Mouse (Mus musculus): ENCODE measurements around the gene Mymk. TPM values are rescaled to one million over a fixed set of nuclear protein-coding genes. Genes with fewer than 3 reads are reported as not detected.

Gene Mymk
- polyA plus RNA-seq (2014; fragmentation: Nextera tagmentation; extraction: Ambion mirVana): 0.54 TPM in 1 of 2 replicates, not detected in the other

GRCm38 (mm10) chr2:27071978-27072377 is at the start of gene Mymk:
Gene Mymk, minus strand, starts transcription at chr2:27072179.
- ATAC-seq (ENCODE audit: low FRiP score, low TSS enrichment): no peak
- Histone ChIP-seq H3K9ac (ENCODE audit: low read depth, low read length) (no peak within 1 kb of the TSS), H3K27ac (ENCODE audit: low read depth, low read length) (no peak within 1 kb of the TSS), H3K4me3 (ENCODE audit: low read length) (no peak within 1 kb of the TSS), H3K27me3 (ENCODE audit: control insufficient read depth, insufficient read depth, low read length) (no peaks in the 10 kb centered on the region), H3K36me3 (ENCODE audit: control insufficient read depth, insufficient read depth, low read length) (no peaks in the 10 kb centered on the region), H3K9me3 (ENCODE audit: control insufficient read depth, low read length) (no peaks in the 10 kb centered on the region), H3K4me2 (replicated peaks; ENCODE audit: low read depth, low read length) (no peak within 1 kb of the TSS), H3K4me1 (ENCODE audit: control insufficient read depth, insufficient read depth, low read length) (no peaks in the 10 kb centered on the region)
- 79% methylated on average over 2 of the region's 2 CpGs for WGBS

GRCm38 (mm10) chr2:27120241-27120641 is 48.3 kb upstream of the Mymk start:
- no peak overlapping the region for H3K4me3 ChIP-seq (ENCODE audit: low read length)
- no peak for ATAC-seq (ENCODE audit: low FRiP score, low TSS enrichment)
- H3K9me3 ChIP-seq (ENCODE audit: control insufficient read depth, low read length): no peaks in the 10 kb centered on the region
- no peaks in the 10 kb centered on the region for H3K36me3 ChIP-seq (ENCODE audit: control insufficient read depth, insufficient read depth, low read length)
- H3K27me3 ChIP-seq (ENCODE audit: control insufficient read depth, insufficient read depth, low read length): no peaks in the 10 kb centered on the region
- no peak overlapping the region for H3K27ac ChIP-seq (ENCODE audit: low read depth, low read length)
- H3K4me1 ChIP-seq (ENCODE audit: control insufficient read depth, insufficient read depth, low read length): no peaks in the 10 kb centered on the region; the same call in 1 of the 2 replicates
- no peak overlapping the region for H3K9ac ChIP-seq (ENCODE audit: low read depth, low read length)
- H3K4me2 ChIP-seq (replicated peaks; ENCODE audit: low read depth, low read length): no peak overlapping the region
- 80% methylated on average over 8 of the region's 8 CpGs for WGBS

GRCm38 (mm10) chr2:27119766-27120165 is 47.8 kb upstream of the Mymk start:
- ATAC-seq (ENCODE audit: low FRiP score, low TSS enrichment): no peak
- no peak overlapping the region for H3K27ac ChIP-seq (ENCODE audit: low read depth, low read length)

GRCm38 (mm10) chr2:27118452-27118851 is 46.5 kb upstream of the Mymk start:
- ATAC-seq (ENCODE audit: low FRiP score, low TSS enrichment): no peak
- Histone ChIP-seq H3K9ac (ENCODE audit: low read depth, low read length) (no peak overlapping the region), H3K27me3 (ENCODE audit: control insufficient read depth, insufficient read depth, low read length) (no peaks in the 10 kb centered on the region), H3K4me1 (ENCODE audit: control insufficient read depth, insufficient read depth, low read length) (no peaks in the 10 kb centered on the region; the same call in 1 of the 2 replicates), H3K4me2 (replicated peaks; ENCODE audit: low read depth, low read length) (no peak overlapping the region), H3K9me3 (ENCODE audit: control insufficient read depth, low read length) (no peaks in the 10 kb centered on the region), H3K27ac (ENCODE audit: low read depth, low read length) (no peak overlapping the region), H3K36me3 (ENCODE audit: control insufficient read depth, insufficient read depth, low read length) (no peaks in the 10 kb centered on the region), H3K4me3 (ENCODE audit: low read length) (no peak overlapping the region)
- WGBS: 46% methylated on average over 4 of the region's 4 CpGs

More at GRCm38 (mm10) chr2:27119766-27120165, 47.8 kb upstream of the Mymk start:
- H3K9me3 ChIP-seq (ENCODE audit: control insufficient read depth, low read length): no peaks in the 10 kb centered on the region
- H3K36me3 ChIP-seq (ENCODE audit: control insufficient read depth, insufficient read depth, low read length): no peaks in the 10 kb centered on the region
- H3K4me2 ChIP-seq (replicated peaks; ENCODE audit: low read depth, low read length): no peak overlapping the region
- H3K4me3 ChIP-seq (ENCODE audit: low read length): no peak overlapping the region
- H3K27me3 ChIP-seq (ENCODE audit: control insufficient read depth, insufficient read depth, low read length): no peaks in the 10 kb centered on the region
- H3K9ac ChIP-seq (ENCODE audit: low read depth, low read length): no peak overlapping the region
- WGBS: 78% methylated on average over 2 of the region's 2 CpGs
- H3K4me1 ChIP-seq (ENCODE audit: control insufficient read depth, insufficient read depth, low read length): no peaks in the 10 kb centered on the region; the same call in 1 of the 2 replicates

GRCm38 (mm10) chr2:27114169-27114568 is 42.2 kb upstream of the Mymk start:
- Histone ChIP-seq H3K4me3 (ENCODE audit: low read length) (no peak overlapping the region), H3K4me2 (replicated peaks; ENCODE audit: low read depth, low read length) (no peak overlapping the region), H3K36me3 (ENCODE audit: control insufficient read depth, insufficient read depth, low read length) (no peaks in the 10 kb centered on the region), H3K27me3 (ENCODE audit: control insufficient read depth, insufficient read depth, low read length) (no peaks in the 10 kb centered on the region), H3K4me1 (ENCODE audit: control insufficient read depth, insufficient read depth, low read length) (0 out of 2 replicates have a peak, but pooled peaks cover 3% of the 10 kb centered on the region), H3K9ac (ENCODE audit: low read depth, low read length) (no peak overlapping the region), H3K9me3 (ENCODE audit: control insufficient read depth, low read length) (no peaks in the 10 kb centered on the region), H3K27ac (ENCODE audit: low read depth, low read length) (no peak overlapping the region)
- WGBS: 84% methylated on average over 10 of the region's 10 CpGs
- no peak for ATAC-seq (ENCODE audit: low FRiP score, low TSS enrichment)

GRCm38 (mm10) chr2:27112585-27112984 is 40.6 kb upstream of the Mymk start:
- no peak overlapping the region for H3K9ac ChIP-seq (ENCODE audit: low read depth, low read length)
- no peaks in the 10 kb centered on the region for H3K36me3 ChIP-seq (ENCODE audit: control insufficient read depth, insufficient read depth, low read length)
- no peak overlapping the region for H3K4me3 ChIP-seq (ENCODE audit: low read length)
- no peak overlapping the region for H3K27ac ChIP-seq (ENCODE audit: low read depth, low read length)
- no peak overlapping the region for H3K4me2 ChIP-seq (replicated peaks; ENCODE audit: low read depth, low read length)
- 0 out of 2 replicates have a peak, but pooled peaks cover 3% of the 10 kb centered on the region for H3K4me1 ChIP-seq (ENCODE audit: control insufficient read depth, insufficient read depth, low read length)
- ATAC-seq (ENCODE audit: low FRiP score, low TSS enrichment): no peak
- 77% methylated on average over 20 of the region's 20 CpGs for whole genome bisulfite sequencing
- H3K27me3 ChIP-seq (ENCODE audit: control insufficient read depth, insufficient read depth, low read length): no peaks in the 10 kb centered on the region
- no peaks in the 10 kb centered on the region for H3K9me3 ChIP-seq (ENCODE audit: control insufficient read depth, low read length)

GRCm38 (mm10) chr2:27109052-27109451 is 37.1 kb upstream of the Mymk start:
- H3K9ac ChIP-seq (ENCODE audit: low read depth, low read length): no peak overlapping the region
- no peaks in the 10 kb centered on the region for H3K27me3 ChIP-seq (ENCODE audit: control insufficient read depth, insufficient read depth, low read length)
- no peak overlapping the region for H3K4me3 ChIP-seq (ENCODE audit: low read length)
- H3K4me2 ChIP-seq (replicated peaks; ENCODE audit: low read depth, low read length): no peak overlapping the region
- no peak overlapping the region for H3K27ac ChIP-seq (ENCODE audit: low read depth, low read length)
- H3K9me3 ChIP-seq (ENCODE audit: control insufficient read depth, low read length): no peaks in the 10 kb centered on the region
- WGBS: 87% methylated on average over 5 of the region's 5 CpGs
- 0 out of 2 replicates have a peak, but pooled peaks cover 3% of the 10 kb centered on the region for H3K4me1 ChIP-seq (ENCODE audit: control insufficient read depth, insufficient read depth, low read length)
- no peak for ATAC-seq (ENCODE audit: low FRiP score, low TSS enrichment)
- no peaks in the 10 kb centered on the region for H3K36me3 ChIP-seq (ENCODE audit: control insufficient read depth, insufficient read depth, low read length)

GRCm38 (mm10) chr2:27108144-27108543 is 36.2 kb upstream of the Mymk start:
- Histone ChIP-seq H3K4me2 (replicated peaks; ENCODE audit: low read depth, low read length) (no peak overlapping the region), H3K9me3 (ENCODE audit: control insufficient read depth, low read length) (no peaks in the 10 kb centered on the region), H3K36me3 (ENCODE audit: control insufficient read depth, insufficient read depth, low read length) (no peaks in the 10 kb centered on the region), H3K27me3 (ENCODE audit: control insufficient read depth, insufficient read depth, low read length) (no peaks in the 10 kb centered on the region), H3K4me1 (ENCODE audit: control insufficient read depth, insufficient read depth, low read length) (0 out of 2 replicates have a peak, but pooled peaks cover 3% of the 10 kb centered on the region), H3K4me3 (ENCODE audit: low read length) (no peak overlapping the region), H3K9ac (ENCODE audit: low read depth, low read length) (no peak overlapping the region), H3K27ac (ENCODE audit: low read depth, low read length) (no peak overlapping the region)
- no peak for ATAC-seq (ENCODE audit: low FRiP score, low TSS enrichment)
- 84% methylated on average over 2 of the region's 2 CpGs for WGBS

GRCm38 (mm10) chr2:27106816-27107215 is 34.8 kb upstream of the Mymk start:
- WGBS: 63% methylated on average over 3 of the region's 3 CpGs
- no peaks in the 10 kb centered on the region for H3K4me1 ChIP-seq (ENCODE audit: control insufficient read depth, insufficient read depth, low read length)

More at GRCm38 (mm10) chr2:27106816-27107215, 34.8 kb upstream of the Mymk start:
- H3K27ac ChIP-seq (ENCODE audit: low read depth, low read length): no peak overlapping the region
- no peak for ATAC-seq (ENCODE audit: low FRiP score, low TSS enrichment)
- H3K4me3 ChIP-seq (ENCODE audit: low read length): no peak overlapping the region
- no peak overlapping the region for H3K9ac ChIP-seq (ENCODE audit: low read depth, low read length)
- H3K36me3 ChIP-seq (ENCODE audit: control insufficient read depth, insufficient read depth, low read length): no peaks in the 10 kb centered on the region
- H3K4me2 ChIP-seq (replicated peaks; ENCODE audit: low read depth, low read length): no peak overlapping the region
- no peaks in the 10 kb centered on the region for H3K27me3 ChIP-seq (ENCODE audit: control insufficient read depth, insufficient read depth, low read length)
- no peaks in the 10 kb centered on the region for H3K9me3 ChIP-seq (ENCODE audit: control insufficient read depth, low read length)
